Mouse (Mus musculus) forebrain, embryonic 12.5 days (tissue): ENCODE data around the gene Trpv1. TPM values are rescaled to one million over a fixed set of nuclear protein-coding genes. Genes with fewer than 3 reads are reported as not detected.

Experiments
- ATAC-seq: fragments of 200-750 bp; cut with Nextera tagmentation; 2 replicates; pipeline ENCODE4 v1.8.0; 2017; ENCODE audit warnings: moderate TSS enrichment; ENCODE audit not compliant: low FRiP score
- H3K27ac ChIP-seq: fragments of 300-500 bp; sonication (generic); 2 replicates; pipeline ENCODE4 v1.5.1; 2016; ENCODE audit warnings: mild to moderate bottlenecking
- H3K27me3 ChIP-seq: fragments of 300-500 bp; sonication (generic); 2 replicates; pipeline ENCODE4 v1.6.1; 2016; ENCODE audit warnings: mild to moderate bottlenecking
- H3K36me3 ChIP-seq: fragments of 300-500 bp; sonication (generic); replicated peaks from 2 replicates; pipeline ENCODE4 v1.6.1; 2016; ENCODE audit warnings: mild to moderate bottlenecking
- H3K4me1 ChIP-seq: fragments of 300-500 bp; sonication (generic); 2 replicates; pipeline ENCODE4 v1.6.1; 2016
- H3K4me2 ChIP-seq: fragments of 300-500 bp; sonication (generic); 2 replicates; pipeline ENCODE4 v1.6.1; 2016; ENCODE audit warnings: mild to moderate bottlenecking, moderate library complexity
- H3K4me3 ChIP-seq: fragments of 300-500 bp; sonication (generic); replicated peaks from 2 replicates; pipeline ENCODE4 v1.5.1; 2016; ENCODE audit warnings: mild to moderate bottlenecking
- H3K9ac ChIP-seq: fragments of 300-500 bp; sonication (generic); 2 replicates; pipeline ENCODE4 v1.6.1; 2016; ENCODE audit warnings: mild to moderate bottlenecking
- H3K9me3 ChIP-seq: fragments of 300-500 bp; sonication (generic); 2 replicates; pipeline ENCODE4 v1.6.1; 2016
- WGBS: fragments of 180-500 bp; shearing (Covaris S2); methylation state at CpG from one replicate; pipeline ENCODE4 v1.1.7; 2016; 5-methylcytosine and 5-hydroxymethylcytosine counted together
- polyA plus RNA-seq: library from polyadenylated mRNA; unstranded; fragments of >200 nt; fragmentation: Nextera tagmentation; extraction: Ambion mirVana; gene quantifications from 2 replicates; pipeline ENCODE4 v1.2.1, GENCODE M21; 2016

The Trpv1 gene
- polyA plus RNA-seq, 1 experiment from 2014 or later = not detected

- H3K4me3 ChIP-seq = no peak overlapping the region
- H3K4me2 ChIP-seq = no peak overlapping the region
- no peak overlapping the region for H3K9ac ChIP-seq
- no peaks in the 10 kb centered on the region for H3K9me3 ChIP-seq
- WGBS = 81% methylated on average over 1 of the region's 1 CpGs
- ATAC-seq = no peak
- H3K4me1 ChIP-seq = no peaks in the 10 kb centered on the region
- no peaks in the 10 kb centered on the region for H3K36me3 ChIP-seq
- H3K27me3 ChIP-seq = no peaks in the 10 kb centered on the region
- no peak overlapping the region for H3K27ac ChIP-seq
Measured at GRCm38 (mm10) chr11:73289621-73290020, 55.5 kb downstream of the Trpv1 start.

- no peaks in the 10 kb centered on the region for H3K9me3 ChIP-seq
- no peak overlapping the region for H3K9ac ChIP-seq
- ATAC-seq = no peak
- no peak overlapping the region for H3K4me2 ChIP-seq
- peaks cover 6% of the 10 kb centered on the region; the same call in 1 of the 2 replicates for H3K4me1 ChIP-seq
- no peak overlapping the region for H3K27ac ChIP-seq
- H3K36me3 ChIP-seq = no peaks in the 10 kb centered on the region
- WGBS = 13% methylated on average over 2 of the region's 2 CpGs
- no peaks in the 10 kb centered on the region for H3K27me3 ChIP-seq
- H3K4me3 ChIP-seq = no peak overlapping the region
Measured at GRCm38 (mm10) chr11:73303123-73303522, 69.0 kb downstream of the Trpv1 start.

Other genes starting within 250 kb of the Trpv1 start
- gene P2rx1, start 235.2 kb upstream of the Trpv1 start, polyA plus RNA-seq = 0.52 and 0.74 TPM in 2 replicates
- gene Camkk1, start 215.3 kb upstream of the Trpv1 start, polyA plus RNA-seq = 9.0 and 9.7 TPM in 2 replicates
- gene Ncbp3, start 186.5 kb upstream of the Trpv1 start, polyA plus RNA-seq = 12.4 and 13.6 TPM in 2 replicates
- 0.37 and 0.38 TPM in 2 replicates for gene Itgae, start 143.7 kb upstream of the Trpv1 start, polyA plus RNA-seq
- 18.5 and 19.1 TPM in 2 replicates for gene Haspin, start 96.0 kb upstream of the Trpv1 start, polyA plus RNA-seq
- gene P2rx5, start 73.9 kb upstream of the Trpv1 start, polyA plus RNA-seq = 0.27 and 0.42 TPM in 2 replicates
- gene Emc6, start 57.3 kb upstream of the Trpv1 start, polyA plus RNA-seq = 123 and 129 TPM in 2 replicates
- 158 and 163 TPM in 2 replicates for gene Tax1bp3, start 57.2 kb upstream of the Trpv1 start, polyA plus RNA-seq
- 19.0 and 19.2 TPM in 2 replicates for gene Ctns, start 35.2 kb upstream of the Trpv1 start, polyA plus RNA-seq
- gene Shpk, start 34.8 kb upstream of the Trpv1 start, polyA plus RNA-seq = 1.1 and 1.2 TPM in 2 replicates
- 0.04 TPM in 1 of 2 replicates, not detected in the other for gene Trpv3, start 33.1 kb downstream of the Trpv1 start, polyA plus RNA-seq
- gene Aspa, start 95.3 kb downstream of the Trpv1 start, polyA plus RNA-seq = 0.33 TPM in 1 of 2 replicates, not detected in the other
- gene Gm49340, start 95.4 kb downstream of the Trpv1 start, polyA plus RNA-seq = not detected in 2 replicates
- gene Spata22, start 95.4 kb downstream of the Trpv1 start, polyA plus RNA-seq = not detected in 2 replicates
- gene Olfr20, start 116.5 kb downstream of the Trpv1 start, polyA plus RNA-seq = 0.24 TPM in 1 of 2 replicates, not detected in the other
- gene Olfr376, start 137.0 kb downstream of the Trpv1 start, polyA plus RNA-seq = not detected in 2 replicates
- gene Olfr1, start 165.3 kb downstream of the Trpv1 start, polyA plus RNA-seq = not detected in 2 replicates
- not detected in 2 replicates for gene Olfr378, start 194.2 kb downstream of the Trpv1 start, polyA plus RNA-seq
- gene Olfr380, start 223.2 kb downstream of the Trpv1 start, polyA plus RNA-seq = not detected in 2 replicates